Mouse (Mus musculus): ENCODE data around the gene Cdk2.

DNA sequence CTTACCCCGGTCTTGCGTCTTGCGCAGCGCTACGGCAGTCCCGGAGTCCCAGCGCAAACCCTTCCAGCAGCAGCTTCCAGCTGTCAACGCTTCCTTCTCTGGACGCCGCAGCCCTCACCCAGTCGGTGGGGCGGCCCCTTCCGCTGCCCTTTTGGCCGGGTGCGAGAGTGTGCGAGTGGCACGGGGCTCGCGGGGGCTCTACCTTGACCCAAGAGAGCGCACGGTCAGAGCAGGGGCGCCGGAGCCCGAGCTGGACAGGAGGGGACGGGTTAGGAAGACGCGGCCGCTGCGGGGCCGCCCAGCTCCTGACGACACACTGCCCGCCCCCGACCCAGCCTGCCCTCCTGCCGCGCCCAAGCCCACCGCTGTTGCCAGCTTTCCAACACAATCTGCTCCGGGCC lies 39.0 kb upstream of the Cdk2 start:
- TF ChIP-seq MYC (IDR thresholded peaks at IDR 0.05; ENCODE audit: low read depth, low read length) (no peak), HCFC1 (IDR thresholded peaks at IDR 0.05; ENCODE audit: low read depth, low read length) (0 out of 2 replicates have a peak, but pooled peaks have one; percentile 14), POLR2A (IDR thresholded peaks at IDR 0.05; ENCODE audit: control insufficient read depth in 1 of 2, insufficient read depth in 1 of 2, low read depth in 1 of 2, low read length in 2 of 2, poor library complexity in 1 of 2) (no peak), CTCF (IDR thresholded peaks at IDR 0.05 in 2 of 3, conservative IDR thresholded peaks at IDR 0.05 in 1 of 3; ENCODE audit: control insufficient read depth in 1 of 3, insufficient read depth in 1 of 3, low read depth in 2 of 3, low read length in 3 of 3, poor library complexity in 1 of 3, severe bottlenecking in 1 of 3) (no peak), E2F4 (IDR thresholded peaks at IDR 0.05; ENCODE audit: borderline replicate concordance, low read depth, low read length) (no peak), CHD2 (IDR thresholded peaks at IDR 0.05; ENCODE audit: low read length) (no peak), EP300 (IDR thresholded peaks at IDR 0.05; ENCODE audit: low read depth in 1 of 2, low read length in 2 of 2) (no peak), JUND (IDR thresholded peaks at IDR 0.05; ENCODE audit: low read depth, low read length) (no peak), SIN3A (IDR thresholded peaks at IDR 0.05; ENCODE audit: low read length) (0 out of 2 replicates have a peak, but pooled peaks have one; percentile 15), KAT2A (conservative IDR thresholded peaks at IDR 0.05; ENCODE audit: low read depth, low read length) (no peak)
